Mouse (Mus musculus) testis, postnatal 14 days (tissue): Measurements from ENCODE around the gene Tex35.

Source experiments
- DNase-seq: peaks from one replicate; pipeline ENCODE4 v3.0.0; 2021; ENCODE audit warnings: low spot score

Gene Tex35

GRCm38 (mm10) chr1:157108580-157108979 lies at the start of gene Tex35:
Gene Tex35, minus strand, starts transcription at chr1:157108680.
- DNase-seq, result no peak

GRCm38 (mm10) chr1:157153781-157154180 lies 45.3 kb upstream of the Tex35 start:
- DNase-seq, result no peak

GRCm38 (mm10) chr1:157150107-157150506 lies 41.6 kb upstream of the Tex35 start:
- no peak for DNase-seq

GRCm38 (mm10) chr1:157144621-157145020 lies 36.1 kb upstream of the Tex35 start:
- DNase-seq, result no peak

GRCm38 (mm10) chr1:157143326-157143932 lies 34.9 kb upstream of the Tex35 start:
- no peak for DNase-seq

- no peak for DNase-seq
These were observed 32.5 kb upstream of the Tex35 start for GRCm38 (mm10) chr1:157141014-157141413.

GRCm38 (mm10) chr1:157137854-157138241 lies 29.4 kb upstream of the Tex35 start:
- no peak for DNase-seq

GRCm38 (mm10) chr1:157137132-157137853 lies 28.8 kb upstream of the Tex35 start:
- DNase-seq, result no peak

GRCm38 (mm10) chr1:157128219-157128618 lies 19.7 kb upstream of the Tex35 start:
- DNase-seq, result no peak

- no peak for DNase-seq
These were observed 15.4 kb upstream of the Tex35 start for GRCm38 (mm10) chr1:157123836-157124235.

GRCm38 (mm10) chr1:157119168-157119567 lies 10.7 kb upstream of the Tex35 start:
- no peak for DNase-seq

GRCm38 (mm10) chr1:157117440-157117839 lies 9.0 kb upstream of the Tex35 start:
- no peak for DNase-seq

GRCm38 (mm10) chr1:157114492-157114891 lies 6.0 kb upstream of the Tex35 start:
- DNase-seq, result no peak

GRCm38 (mm10) chr1:157110287-157110835 lies 1.9 kb upstream of the Tex35 start:
- DNase-seq, result no peak

GRCm38 (mm10) chr1:157101122-157101865 lies 7.2 kb downstream of the Tex35 start:
- DNase-seq, result no peak

GRCm38 (mm10) chr1:157095534-157095933 lies 12.9 kb downstream of the Tex35 start:
- no peak for DNase-seq

GRCm38 (mm10) chr1:157092622-157093021 lies 15.9 kb downstream of the Tex35 start:
- no peak for DNase-seq

- no peak for DNase-seq
These were observed 16.3 kb downstream of the Tex35 start for GRCm38 (mm10) chr1:157092140-157092539.

GRCm38 (mm10) chr1:157090835-157091234 lies 17.6 kb downstream of the Tex35 start:
- no peak for DNase-seq

GRCm38 (mm10) chr1:157086097-157086994 lies 22.1 kb downstream of the Tex35 start:
- peak; percentile 61 for DNase-seq

GRCm38 (mm10) chr1:157082931-157083330 lies 25.5 kb downstream of the Tex35 start:
- no peak for DNase-seq

- no peak for DNase-seq
These were observed 26.5 kb downstream of the Tex35 start for GRCm38 (mm10) chr1:157081999-157082398.
